Mouse (Mus musculus) midbrain, embryonic 11.5 days (tissue): ENCODE results near the gene Sema4c. TPM values are rescaled to one million over a fixed set of nuclear protein-coding genes. Genes with fewer than 3 reads are reported as not detected.

Source experiments
- ATAC-seq: fragments of 200-750 bp; cut with Nextera tagmentation; 2 replicates; pipeline ENCODE4 v1.8.0; 2017; ENCODE audit warnings: moderate TSS enrichment, moderate library complexity; ENCODE audit not compliant: low FRiP score
- DNase-seq: peaks from one replicate; pipeline ENCODE4 v3.0.0; 2015; ENCODE audit warnings: low spot score; ENCODE audit errors: missing footprints
- H3K27ac ChIP-seq: fragments of 300-500 bp; sonication (generic); 2 replicates; pipeline ENCODE4 v1.5.1; 2014; ENCODE audit warnings: low read depth, low read length
- H3K27me3 ChIP-seq: fragments of 300-500 bp; sonication (generic); 2 replicates; pipeline ENCODE4 v1.6.1; 2014; ENCODE audit warnings: mild to moderate bottlenecking, low read length, moderate library complexity, mixed read lengths; ENCODE audit not compliant: control insufficient read depth, insufficient read depth
- H3K36me3 ChIP-seq: fragments of 300-500 bp; sonication (generic); 2 replicates; pipeline ENCODE4 v1.6.1; 2014; ENCODE audit warnings: mild to moderate bottlenecking, low read length, moderate library complexity, mixed read lengths; ENCODE audit not compliant: control insufficient read depth, insufficient read depth
- H3K4me1 ChIP-seq: fragments of 300-500 bp; sonication (generic); 2 replicates; pipeline ENCODE4 v1.6.1; 2014; ENCODE audit warnings: low read length; ENCODE audit not compliant: control insufficient read depth, insufficient read depth
- H3K4me2 ChIP-seq: fragments of 300-500 bp; sonication (generic); 2 replicates; pipeline ENCODE4 v1.6.1; 2014; ENCODE audit warnings: mild to moderate bottlenecking, moderate library complexity
- H3K4me3 ChIP-seq: fragments of 300-500 bp; sonication (generic); 2 replicates; pipeline ENCODE4 v1.5.1; 2014; ENCODE audit warnings: low read depth, low read length
- H3K9ac ChIP-seq: fragments of 300-500 bp; sonication (generic); 2 replicates; pipeline ENCODE4 v1.6.1; 2014; ENCODE audit warnings: low read length
- H3K9me3 ChIP-seq: fragments of 300-500 bp; sonication (generic); 2 replicates; pipeline ENCODE4 v1.6.1; 2016; ENCODE audit warnings: low read length; ENCODE audit not compliant: control insufficient read depth
- WGBS: fragments of 180-500 bp; shearing (Covaris S2); extraction: QIAGEN DNeasy Blood & Tissue Kit; methylation state at CpG from one replicate; pipeline ENCODE4 v1.1.7; 2014; 5-methylcytosine and 5-hydroxymethylcytosine counted together
- polyA plus RNA-seq: library from polyadenylated mRNA; unstranded; fragments of >200 nt; fragmentation: Nextera tagmentation; extraction: Ambion mirVana; gene quantifications from 2 replicates; pipeline ENCODE4 v1.2.1, GENCODE M21; 2014

The Sema4c gene
- polyA plus RNA-seq, 1 experiment from 2014 or later = 3.1 TPM

DNA sequence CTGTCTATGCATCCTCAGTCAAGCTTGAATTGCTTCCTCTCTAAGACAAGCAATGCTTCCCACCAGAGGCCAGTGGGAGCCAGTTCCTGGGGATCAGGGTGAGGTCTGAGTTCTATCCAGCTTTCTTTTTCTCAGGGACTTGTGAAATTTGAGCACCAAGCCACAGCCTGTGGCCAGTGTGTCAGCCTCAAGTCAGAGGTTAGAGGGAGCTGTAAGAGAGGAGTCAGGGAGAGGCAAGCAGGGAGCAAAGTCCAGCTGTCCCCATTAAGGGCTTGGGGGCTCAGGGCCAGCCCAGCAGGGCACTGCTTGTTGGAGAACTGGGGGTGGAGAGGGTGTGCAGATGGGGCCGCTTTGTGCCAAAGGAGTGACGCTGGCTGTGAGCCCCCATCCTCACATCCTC, 5.0 kb upstream of the Sema4c start:
- Histone ChIP-seq H3K27me3 (no peaks in the 10 kb centered on the region), H3K4me1 (peaks cover 17% of the 10 kb centered on the region), H3K27ac (no peak overlapping the region), H3K9ac (no peak overlapping the region), H3K9me3 (no peaks in the 10 kb centered on the region), H3K4me2 (no peak overlapping the region), H3K36me3 (no peaks in the 10 kb centered on the region), H3K4me3 (no peak overlapping the region)
- WGBS = 84% methylated on average over 2 of the region's 2 CpGs
- DNase-seq (no peak), ATAC-seq (no peak)

DNA sequence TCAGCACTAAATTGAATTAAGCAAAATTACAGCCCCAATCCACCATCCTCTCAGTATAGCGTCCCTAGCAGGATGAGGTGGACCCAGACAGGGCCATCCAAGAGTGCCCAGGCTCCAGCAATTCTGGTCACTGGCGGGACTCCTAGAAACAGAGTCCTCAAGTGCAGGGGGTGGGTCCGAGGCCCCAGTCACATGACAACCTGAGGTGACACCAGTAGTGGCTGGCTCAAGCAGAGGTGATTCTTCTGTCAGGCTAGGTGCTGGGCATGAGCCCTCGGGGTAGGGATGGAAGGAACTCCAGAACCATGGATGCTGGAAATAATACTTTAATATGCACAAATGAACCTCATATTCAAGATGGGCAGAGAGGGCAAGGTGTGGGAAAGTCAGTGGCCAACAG, 4.2 kb upstream of the Sema4c start:
- peaks cover 14% of the 10 kb centered on the region for H3K4me1 ChIP-seq
- no peak overlapping the region for H3K9ac ChIP-seq
- H3K27ac ChIP-seq = no peak overlapping the region
- DNase-seq (no peak), ATAC-seq (no peak)
- no peak overlapping the region for H3K4me2 ChIP-seq
- 80% methylated on average over 4 of the region's 4 CpGs for WGBS
- no peaks in the 10 kb centered on the region for H3K9me3 ChIP-seq
- H3K36me3 ChIP-seq = no peaks in the 10 kb centered on the region
- no peaks in the 10 kb centered on the region for H3K27me3 ChIP-seq
- H3K4me3 ChIP-seq = no peak overlapping the region

DNA sequence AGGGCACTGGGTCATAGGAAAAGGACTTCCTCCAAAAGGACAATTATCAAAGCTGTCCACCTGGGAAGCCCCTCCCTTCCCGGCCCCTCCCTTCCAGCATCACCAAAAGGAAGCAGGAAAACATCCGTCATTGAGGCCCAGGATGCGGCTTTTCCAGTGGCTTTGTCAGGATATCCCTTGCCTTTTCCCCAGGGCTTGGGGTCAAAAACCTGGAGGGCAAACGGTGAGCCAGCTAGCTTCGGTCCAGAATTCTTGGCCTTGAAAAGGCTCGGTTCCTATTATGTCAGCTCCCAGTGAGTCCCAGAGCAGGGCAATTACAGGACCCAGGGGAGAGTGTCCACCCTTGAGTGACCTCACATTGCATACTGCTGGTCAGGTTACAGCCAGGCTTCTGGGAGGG, 2.8 kb upstream of the Sema4c start:
- Histone ChIP-seq H3K36me3 (no peaks in the 10 kb centered on the region), H3K9me3 (no peaks in the 10 kb centered on the region), H3K4me2 (no peak overlapping the region), H3K4me1 (peaks cover 12% of the 10 kb centered on the region), H3K27ac (no peak overlapping the region), H3K4me3 (no peak overlapping the region), H3K9ac (no peak overlapping the region), H3K27me3 (no peaks in the 10 kb centered on the region)
- 61% methylated on average over 6 of the region's 6 CpGs for WGBS
- ATAC-seq (no peak), DNase-seq (no peak)

DNA sequence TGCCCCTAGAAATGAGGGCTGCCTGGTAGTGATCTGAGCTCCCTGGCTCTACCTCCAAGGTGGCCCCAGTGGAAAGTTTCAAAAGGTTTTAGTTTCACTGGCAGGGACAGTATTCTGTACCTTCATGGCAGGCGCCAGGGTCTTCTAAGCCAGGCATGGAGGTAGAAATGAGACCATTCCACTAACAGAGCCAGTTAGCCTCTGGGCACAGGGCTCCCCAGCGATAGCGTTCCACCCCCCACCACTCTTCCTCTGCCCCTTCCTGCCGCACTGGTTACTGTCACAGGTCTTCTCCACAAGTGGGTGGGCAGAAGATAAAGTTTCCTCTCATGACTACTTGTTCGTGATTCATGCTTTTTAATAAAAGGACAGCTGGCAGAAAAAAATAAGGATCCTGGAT, 1.7 kb upstream of the Sema4c start:
- H3K27ac ChIP-seq = no peak overlapping the region

GRCm38 (mm10) chr1:36559256-36559655, 1.1 kb upstream of the Sema4c start:
- Histone ChIP-seq H3K4me3 (no peak overlapping the region), H3K4me2 (peak overlapping the region; percentile 99), H3K27me3 (no peaks in the 10 kb centered on the region), H3K9ac (peak overlapping the region; percentile 97; the same call in 1 of the 2 replicates), H3K4me1 (peaks cover 28% of the 10 kb centered on the region), H3K36me3 (peaks cover 4% of the 10 kb centered on the region; the same call in 1 of the 2 replicates), H3K27ac (no peak overlapping the region), H3K9me3 (no peaks in the 10 kb centered on the region)
- DNase-seq (no peak), ATAC-seq (no peak)
- 1% methylated on average over 4 of the region's 4 CpGs for WGBS

More for the DNA sequence above, 1.7 kb upstream of the Sema4c start:
- no peak overlapping the region for H3K4me2 ChIP-seq
- no peaks in the 10 kb centered on the region for H3K9me3 ChIP-seq
- H3K9ac ChIP-seq = no peak overlapping the region
- H3K27me3 ChIP-seq = no peaks in the 10 kb centered on the region
- no peak overlapping the region for H3K4me3 ChIP-seq
- ATAC-seq = no peak
- no peak for DNase-seq
- H3K36me3 ChIP-seq = no peaks in the 10 kb centered on the region
- H3K4me1 ChIP-seq = peaks cover 22% of the 10 kb centered on the region
- 68% methylated on average over 5 of the region's 5 CpGs for WGBS

DNA sequence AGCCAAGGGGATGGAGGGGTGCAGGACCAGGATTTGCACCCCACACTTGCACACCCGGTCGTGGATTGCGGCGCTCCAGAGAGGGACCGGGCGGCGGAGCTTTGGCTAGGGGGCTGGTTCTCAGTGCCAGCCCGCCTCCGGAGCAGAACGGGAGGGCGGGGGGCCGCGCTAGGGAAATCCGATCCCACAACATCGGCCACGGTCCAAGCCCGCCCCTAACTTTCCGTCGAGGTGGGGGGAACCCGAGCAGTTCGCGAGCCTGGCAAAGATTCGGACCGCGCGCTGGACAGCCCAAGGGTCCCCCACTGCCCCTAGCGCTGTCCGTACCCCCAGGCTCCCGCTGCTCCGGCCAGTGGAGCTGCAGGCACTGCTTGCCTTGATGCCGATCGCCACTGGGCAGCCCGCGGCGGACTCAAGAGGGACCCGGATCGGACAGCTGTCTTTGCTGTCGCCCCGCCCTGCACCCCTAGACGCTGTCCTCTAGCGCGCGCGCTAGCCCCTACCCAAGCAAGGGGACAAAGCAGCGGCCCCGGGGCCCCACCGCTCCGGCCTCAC, 615 bp downstream of the Sema4c start:
- WGBS = under 1% methylated on average over 44 of the region's 48 CpGs
- H3K9ac ChIP-seq = peak overlapping the region; percentile 97
- peaks cover 30% of the 10 kb centered on the region for H3K4me1 ChIP-seq
- ATAC-seq = peak; percentile 66
- H3K4me2 ChIP-seq = peak overlapping the region; percentile 99
- H3K36me3 ChIP-seq = peaks cover 18% of the 10 kb centered on the region
- peak overlapping the region; percentile 96 for H3K4me3 ChIP-seq
- H3K27ac ChIP-seq = peak overlapping the region; percentile 95
- no peaks in the 10 kb centered on the region for H3K27me3 ChIP-seq
- H3K9me3 ChIP-seq = no peaks in the 10 kb centered on the region
- peak; percentile 98 for DNase-seq

DNA sequence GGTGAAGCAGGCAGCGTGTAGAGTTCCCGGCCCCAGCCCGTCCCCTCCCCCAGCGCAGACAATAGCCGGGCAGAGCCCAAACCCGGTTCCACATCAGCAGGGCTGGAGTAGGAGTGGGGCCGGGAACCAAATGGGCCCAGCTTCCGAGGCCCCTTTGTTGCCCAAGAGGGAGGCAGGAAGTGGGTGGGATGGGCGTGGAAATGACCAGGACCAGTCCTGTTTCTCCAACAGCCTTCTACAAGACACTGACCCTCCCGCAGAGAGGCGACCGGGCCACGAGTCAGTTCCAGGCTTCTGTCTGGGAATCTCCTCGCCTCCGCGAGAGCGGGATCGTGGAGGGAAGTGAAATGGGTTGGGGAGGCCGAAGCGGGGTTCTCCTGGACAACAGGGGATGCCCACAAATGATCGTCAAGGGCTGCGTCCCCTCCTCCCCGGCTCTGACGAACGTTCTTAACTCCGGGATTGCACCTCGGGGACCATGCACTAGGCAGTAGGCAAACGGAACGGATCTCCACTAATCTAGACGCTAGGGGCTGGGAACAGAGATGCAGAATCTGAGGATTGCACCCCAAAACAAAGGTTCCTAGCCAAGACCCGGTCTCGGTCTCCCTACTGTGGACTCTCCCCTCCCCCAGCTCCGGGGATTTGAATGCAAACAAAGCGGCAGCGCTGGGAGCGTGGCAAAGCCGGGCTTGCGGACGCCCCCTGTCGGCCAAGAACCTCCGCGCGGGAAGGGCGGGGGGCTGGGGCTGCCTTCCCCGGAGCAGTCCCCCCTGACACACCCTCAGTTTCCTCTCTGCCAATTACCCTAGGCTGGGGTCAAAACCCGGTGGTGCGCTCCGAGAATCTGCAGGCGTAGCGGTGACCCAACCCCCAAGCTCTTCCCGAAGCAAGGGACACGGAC, 1.3 kb downstream of the Sema4c start:
- Histone ChIP-seq H3K9ac (peak overlapping the region; percentile 97), H3K27ac (peak overlapping the region; percentile 95), H3K4me3 (peak overlapping the region; percentile 96), H3K9me3 (no peaks in the 10 kb centered on the region), H3K4me1 (peaks cover 30% of the 10 kb centered on the region), H3K27me3 (no peaks in the 10 kb centered on the region), H3K36me3 (peaks cover 26% of the 10 kb centered on the region), H3K4me2 (peak overlapping the region; percentile 99)
- peak; percentile 79 for ATAC-seq
- under 1% methylated on average over 47 of the region's 52 CpGs for WGBS
- peak; percentile 100 for DNase-seq

GRCm38 (mm10) chr1:36555798-36556395, 2.3 kb downstream of the Sema4c start:
- DNase-seq (peak; percentile 94), ATAC-seq (no peak)
- peak overlapping the region; percentile 99 for H3K4me2 ChIP-seq
- peak overlapping the region; percentile 95 for H3K27ac ChIP-seq
- peaks cover 30% of the 10 kb centered on the region for H3K4me1 ChIP-seq
- peaks cover 31% of the 10 kb centered on the region for H3K36me3 ChIP-seq
- WGBS = 8% methylated on average over 8 of the region's 8 CpGs
- H3K9ac ChIP-seq = peak overlapping the region; percentile 97
- H3K4me3 ChIP-seq = peak overlapping the region; percentile 96
- H3K27me3 ChIP-seq = no peaks in the 10 kb centered on the region
- no peaks in the 10 kb centered on the region for H3K9me3 ChIP-seq
